Mouse (Mus musculus): ENCODE data around the gene Abt1.

The Abt1 gene

DNA sequence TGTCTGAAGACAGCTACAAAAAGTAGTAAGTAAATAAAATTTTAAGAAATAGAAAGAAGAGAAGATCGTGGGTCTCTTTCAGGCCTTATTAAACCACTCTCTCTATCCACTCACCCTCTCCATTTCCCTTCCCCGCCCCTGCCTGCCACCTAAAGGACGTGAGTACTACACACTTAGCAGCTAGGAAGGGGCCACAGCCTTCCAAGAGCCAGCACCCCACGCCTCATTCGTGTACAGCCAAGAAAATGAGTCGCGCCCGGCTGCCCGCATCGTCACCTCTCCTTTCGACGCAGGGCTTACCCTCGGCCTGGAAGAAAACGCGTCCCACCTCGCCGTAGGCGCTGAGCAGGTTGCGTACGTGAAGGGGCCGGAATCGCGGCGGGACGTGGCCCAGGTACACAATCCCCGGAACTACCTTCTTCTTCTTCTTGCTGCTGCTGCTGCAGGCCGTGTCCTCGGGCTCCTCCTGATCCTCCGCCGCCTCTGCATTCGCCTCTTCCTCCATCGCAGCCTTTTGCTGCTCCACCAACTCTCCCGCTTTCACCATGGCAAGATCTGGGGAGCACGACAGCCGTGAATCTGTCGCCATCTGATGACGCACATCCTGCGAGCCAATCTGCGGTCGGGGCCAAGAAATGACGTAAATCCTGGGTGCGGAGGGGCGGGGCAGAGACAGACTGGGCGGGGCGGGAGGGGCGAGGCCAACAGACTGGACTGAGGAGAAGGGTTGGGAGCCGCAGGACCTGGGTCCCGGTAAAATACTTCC, at the start of gene Abt1:
Abt1 (minus strand) TSS at position 581 of the 766 bp plus-strand sequence.
- DNase-seq (ENCODE audit: low spot score) = peak; percentile 98

DNA sequence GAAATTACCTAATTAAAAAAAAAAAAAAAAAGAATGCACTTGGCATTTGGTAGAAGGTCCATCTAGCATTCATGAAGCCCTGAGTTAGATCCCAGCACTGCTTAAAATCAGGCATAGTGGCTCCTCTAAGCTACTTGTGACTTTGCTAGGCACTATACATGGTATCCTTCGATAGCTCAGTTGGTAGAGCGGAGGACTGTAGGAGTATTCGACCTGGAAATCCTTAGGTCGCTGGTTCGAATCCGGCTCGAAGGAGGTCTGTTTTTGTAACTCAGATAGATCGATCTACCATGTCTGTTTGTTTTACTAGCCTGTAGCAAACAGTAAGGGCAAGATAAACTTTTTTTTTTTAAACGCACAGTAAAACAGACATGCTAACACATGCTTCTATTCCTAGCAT, 43.2 kb upstream of the Abt1 start:
- DNase-seq (ENCODE audit: low spot score) = peak; percentile 82

DNA sequence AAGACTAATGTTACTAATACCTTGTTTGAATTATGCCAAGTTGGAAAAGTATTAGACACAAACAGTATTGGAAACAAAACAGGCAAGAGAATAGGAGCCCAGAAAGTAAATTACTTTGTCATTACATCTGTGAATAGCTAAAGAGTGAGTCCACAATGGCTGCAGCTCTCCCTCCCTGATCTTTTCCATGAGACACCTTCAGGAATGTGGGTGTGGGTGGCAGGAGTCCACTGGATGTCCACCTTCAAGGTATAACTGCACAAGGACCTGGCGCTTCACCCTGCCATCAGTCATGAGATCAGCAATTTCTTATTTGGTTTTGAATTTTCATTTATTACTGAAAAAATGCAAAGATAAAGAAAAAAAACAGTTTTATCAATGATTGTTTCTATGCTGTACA, 42.6 kb upstream of the Abt1 start:
- no peak for DNase-seq (ENCODE audit: low spot score)

DNA sequence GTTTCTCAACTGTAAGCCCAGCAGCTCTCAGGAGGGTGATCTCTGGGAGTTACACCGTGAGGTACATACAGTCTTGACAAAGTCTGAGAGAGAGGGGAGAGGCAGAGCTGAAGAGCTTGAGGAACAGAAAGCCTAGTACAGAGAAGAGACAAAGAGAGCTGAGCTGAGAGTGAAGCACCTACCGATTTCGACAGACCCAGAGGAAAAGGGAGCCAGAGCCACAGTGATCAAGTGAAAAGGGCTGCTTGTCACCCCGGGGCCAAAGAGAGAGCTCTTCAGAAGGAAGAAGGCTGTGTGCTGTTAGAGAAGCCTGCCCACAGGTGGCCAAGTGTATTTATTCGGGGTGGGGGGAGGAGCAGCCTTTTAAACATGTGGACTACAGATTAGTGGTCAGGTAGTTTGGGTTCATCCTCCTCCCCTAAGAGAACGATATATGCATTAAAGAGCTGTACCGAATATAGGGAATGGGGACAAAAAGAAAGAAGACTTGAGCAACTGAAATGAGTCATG, 42.0 kb upstream of the Abt1 start, which contains the start of gene Btn1a1:
Btn1a1 (minus strand) TSS at position 302 of the 510 bp plus-strand sequence.
- DNase-seq (ENCODE audit: low spot score) = no peak

DNA sequence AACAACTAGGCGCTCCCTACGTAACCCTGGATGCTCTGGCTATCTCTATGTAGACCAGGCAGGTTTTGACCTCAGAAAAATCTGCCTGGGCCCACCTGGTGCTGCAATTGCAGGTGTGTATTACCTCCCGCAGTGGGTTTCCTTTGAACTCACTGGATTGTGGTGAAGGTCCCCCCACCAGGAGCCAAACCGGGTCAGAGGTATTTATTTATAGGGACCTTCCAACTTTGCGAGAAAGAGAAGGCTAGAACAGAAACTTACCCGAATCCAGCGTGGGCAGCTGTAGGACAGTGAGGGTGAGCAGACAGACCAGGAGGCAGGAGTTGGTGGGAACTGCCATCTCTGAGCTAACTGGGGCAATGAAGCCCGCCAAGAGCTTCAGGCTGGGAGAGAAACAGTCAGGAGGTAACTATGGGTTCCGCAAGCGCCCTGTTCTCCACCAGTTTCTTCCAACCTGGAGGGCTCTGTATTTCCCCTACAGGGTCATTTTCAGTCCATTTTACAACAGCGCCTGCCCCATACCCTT, 41.2 kb upstream of the Abt1 start:
- DNase-seq (ENCODE audit: low spot score) = no peak

DNA sequence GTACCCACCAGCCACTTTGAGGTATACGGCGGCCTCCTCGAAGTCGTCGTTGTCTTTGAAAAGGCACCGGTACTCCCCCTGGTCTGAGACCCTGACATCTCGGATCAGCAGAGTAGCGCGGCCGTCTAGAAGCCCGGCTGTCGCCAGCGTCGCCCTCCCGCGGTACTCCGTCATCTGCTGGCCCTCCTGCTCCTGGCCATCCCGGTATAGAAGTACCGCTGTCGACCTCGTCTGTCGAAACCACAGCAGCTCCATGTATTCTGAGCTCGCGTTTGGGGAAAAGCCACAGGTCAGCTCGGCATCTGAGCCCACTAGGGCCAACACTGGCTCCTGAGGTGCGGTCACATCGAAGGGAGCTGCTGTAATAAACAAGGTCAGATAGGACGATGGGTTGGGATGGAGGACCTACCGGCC, 40.6 kb upstream of the Abt1 start:
- peak; percentile 42 for DNase-seq (ENCODE audit: low spot score)

DNA sequence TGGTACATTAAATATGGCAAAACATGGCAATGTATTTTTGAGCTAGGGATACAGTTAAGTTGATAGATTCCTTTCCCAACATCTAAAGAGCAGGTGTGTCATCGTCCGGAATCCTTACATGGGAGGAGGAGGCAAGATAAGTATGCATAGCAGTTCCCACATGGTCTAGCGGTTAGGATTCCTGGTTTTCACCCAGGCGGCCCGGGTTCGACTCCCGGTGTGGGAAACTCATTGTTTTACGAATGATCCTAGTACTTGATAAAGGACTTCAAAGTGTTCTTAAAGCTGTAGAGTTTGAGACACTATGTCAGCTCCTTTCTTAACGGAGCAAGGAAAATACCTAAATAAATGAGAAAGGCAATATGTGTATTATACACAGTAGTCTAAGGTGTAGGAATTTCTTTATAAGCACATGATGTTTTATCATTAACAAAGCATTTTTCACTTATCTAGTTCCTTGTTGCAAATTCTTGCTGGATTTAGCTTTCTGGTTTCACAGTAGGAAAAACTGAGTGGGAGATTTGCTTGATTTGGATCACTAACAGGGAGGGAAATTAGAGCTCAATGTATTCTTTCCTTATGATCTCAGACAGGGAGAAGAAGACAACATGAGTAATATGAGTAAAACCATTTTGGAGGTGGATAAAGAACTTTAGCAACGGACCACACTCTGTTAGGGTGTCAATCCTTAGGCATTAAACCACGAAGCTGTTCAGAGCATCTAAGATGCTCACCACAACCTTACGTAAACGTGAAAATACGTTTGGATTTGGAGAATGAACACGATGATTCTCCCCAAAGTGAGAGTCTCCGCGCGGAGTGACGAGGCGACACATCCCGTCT, 39.9 kb upstream of the Abt1 start:
- DNase-seq (ENCODE audit: low spot score) = peak; percentile 84

DNA sequence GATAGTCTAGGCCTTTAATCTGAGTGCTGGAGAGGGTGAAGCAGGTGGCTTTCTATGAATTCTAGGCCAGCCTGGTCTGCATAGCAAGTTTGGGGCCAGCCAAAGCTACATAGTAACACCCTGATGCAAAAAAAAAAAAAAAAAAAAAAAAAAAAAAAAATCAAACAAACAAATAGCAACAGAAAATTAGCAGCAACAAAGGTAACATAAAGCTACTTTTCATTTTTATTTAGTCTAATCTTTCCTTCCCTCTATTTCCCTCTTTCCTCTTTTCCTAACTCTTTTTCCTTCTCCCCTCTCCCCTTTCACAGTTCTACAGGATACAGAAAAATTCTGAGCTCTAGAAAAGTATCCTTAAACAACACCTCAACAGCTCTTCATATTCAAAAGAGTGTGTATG, 39.0 kb upstream of the Abt1 start:
- no peak for DNase-seq (ENCODE audit: low spot score)

DNA sequence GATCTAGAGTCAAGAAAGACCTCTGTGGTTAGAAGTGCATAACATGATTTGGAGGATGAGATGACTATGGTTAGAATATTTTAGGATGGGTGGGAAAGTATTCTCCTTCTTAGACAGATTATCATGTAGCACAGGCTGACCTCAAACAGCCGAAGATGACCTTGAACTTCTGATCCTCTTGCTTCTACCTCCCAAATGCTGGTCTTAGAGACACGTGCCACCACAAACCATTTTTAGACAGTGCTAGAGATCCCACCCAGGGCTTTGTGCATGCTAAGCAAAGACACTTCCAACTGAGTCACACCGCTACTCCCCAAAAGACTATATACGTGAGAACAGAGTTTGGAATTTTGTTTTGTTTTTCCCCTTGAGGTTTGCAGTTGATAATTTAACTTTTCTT, 38.4 kb upstream of the Abt1 start:
- DNase-seq (ENCODE audit: low spot score) = no peak

DNA sequence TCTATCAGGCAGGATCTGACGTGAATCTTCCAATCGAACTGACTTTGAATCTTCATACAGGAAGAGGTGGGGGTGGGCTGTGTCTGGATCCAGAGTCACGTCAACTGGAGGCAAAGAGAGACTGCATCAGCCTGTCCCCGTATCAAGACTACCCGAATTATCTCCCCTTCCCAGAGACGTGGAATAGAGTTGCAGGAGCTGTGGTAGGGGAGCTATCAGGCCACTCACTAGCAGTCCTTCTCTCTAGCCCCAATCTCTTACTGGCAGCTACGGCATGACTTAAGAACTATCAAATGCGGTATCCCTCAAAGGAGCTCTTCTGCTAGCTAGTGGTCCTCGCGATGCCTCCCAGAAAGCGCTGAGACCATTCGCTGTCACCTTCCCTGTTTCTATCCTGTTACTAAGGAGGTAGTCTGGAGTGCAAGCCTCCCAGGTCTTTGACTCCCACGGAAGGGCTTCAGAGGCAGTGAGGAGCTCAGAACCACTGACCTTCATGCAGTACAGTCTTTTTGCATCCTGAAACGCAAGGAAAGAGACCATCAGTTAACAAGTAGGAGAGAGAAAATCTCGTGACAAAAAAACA, 35.7 kb upstream of the Abt1 start:
- DNase-seq (ENCODE audit: low spot score) = no peak

DNA sequence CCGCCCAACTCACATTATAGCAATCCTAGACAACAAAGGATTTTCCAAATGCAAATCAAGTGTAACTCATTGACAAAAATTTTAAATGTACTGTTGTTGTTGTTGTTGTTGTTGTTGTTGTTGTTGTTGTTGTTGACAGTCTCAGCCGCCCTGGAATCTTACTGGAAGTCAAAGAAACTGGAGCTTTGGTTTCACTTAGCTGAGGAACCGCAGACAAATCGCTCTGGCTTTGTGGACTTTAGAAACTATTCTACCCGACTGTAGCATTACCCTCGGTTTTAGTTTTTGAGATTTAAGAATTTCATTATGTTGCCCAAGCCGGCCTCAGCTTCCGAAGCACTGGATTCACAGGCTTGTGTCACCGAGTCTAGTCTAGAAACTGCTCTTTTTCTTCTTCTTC, 30.3 kb upstream of the Abt1 start:
- DNase-seq (ENCODE audit: low spot score) = no peak

DNA sequence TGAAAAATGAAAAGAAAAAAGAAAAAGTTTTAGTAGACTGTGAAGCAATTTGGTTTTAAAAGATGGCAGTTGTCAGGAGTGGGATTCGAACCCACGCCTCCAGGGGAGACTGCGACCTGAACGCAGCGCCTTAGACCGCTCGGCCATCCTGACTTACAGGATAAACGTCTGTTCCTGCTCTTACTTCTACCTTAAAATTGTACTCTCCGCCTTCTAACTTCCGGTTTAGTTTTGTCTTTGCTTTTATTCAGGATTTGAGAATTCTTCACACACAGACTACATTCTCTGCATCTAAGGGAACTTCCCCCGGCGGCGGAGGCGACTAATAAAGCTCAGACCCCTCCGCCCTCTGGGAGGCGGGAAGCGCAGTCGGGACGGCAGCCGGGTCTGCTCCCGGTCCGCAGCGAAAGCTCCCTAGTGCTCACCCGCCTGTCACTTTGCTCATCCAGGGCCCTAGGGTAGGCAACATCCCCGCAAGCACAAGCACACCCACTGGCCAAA, 29.7 kb upstream of the Abt1 start:
- DNase-seq (ENCODE audit: low spot score) = peak; percentile 87

DNA sequence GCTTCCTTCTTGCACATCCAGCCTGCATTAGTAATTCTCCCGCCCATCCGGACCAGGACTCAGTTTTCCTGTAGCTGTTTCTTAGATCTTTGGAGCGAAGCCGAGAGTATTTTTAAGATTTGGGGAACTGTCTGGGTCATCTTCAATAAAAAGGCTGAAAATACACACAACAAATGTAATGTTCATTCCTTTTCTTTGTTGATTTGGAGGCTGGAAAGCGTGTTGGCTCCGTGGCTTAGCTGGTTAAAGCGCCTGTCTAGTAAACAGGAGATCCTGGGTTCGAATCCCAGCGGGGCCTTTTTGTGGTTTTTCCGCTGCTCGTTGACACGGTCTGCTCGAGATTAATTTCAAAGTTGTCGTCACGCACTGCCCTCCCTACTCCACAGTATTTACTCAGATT, 26.7 kb upstream of the Abt1 start:
- DNase-seq (ENCODE audit: low spot score) = peak; percentile 92

DNA sequence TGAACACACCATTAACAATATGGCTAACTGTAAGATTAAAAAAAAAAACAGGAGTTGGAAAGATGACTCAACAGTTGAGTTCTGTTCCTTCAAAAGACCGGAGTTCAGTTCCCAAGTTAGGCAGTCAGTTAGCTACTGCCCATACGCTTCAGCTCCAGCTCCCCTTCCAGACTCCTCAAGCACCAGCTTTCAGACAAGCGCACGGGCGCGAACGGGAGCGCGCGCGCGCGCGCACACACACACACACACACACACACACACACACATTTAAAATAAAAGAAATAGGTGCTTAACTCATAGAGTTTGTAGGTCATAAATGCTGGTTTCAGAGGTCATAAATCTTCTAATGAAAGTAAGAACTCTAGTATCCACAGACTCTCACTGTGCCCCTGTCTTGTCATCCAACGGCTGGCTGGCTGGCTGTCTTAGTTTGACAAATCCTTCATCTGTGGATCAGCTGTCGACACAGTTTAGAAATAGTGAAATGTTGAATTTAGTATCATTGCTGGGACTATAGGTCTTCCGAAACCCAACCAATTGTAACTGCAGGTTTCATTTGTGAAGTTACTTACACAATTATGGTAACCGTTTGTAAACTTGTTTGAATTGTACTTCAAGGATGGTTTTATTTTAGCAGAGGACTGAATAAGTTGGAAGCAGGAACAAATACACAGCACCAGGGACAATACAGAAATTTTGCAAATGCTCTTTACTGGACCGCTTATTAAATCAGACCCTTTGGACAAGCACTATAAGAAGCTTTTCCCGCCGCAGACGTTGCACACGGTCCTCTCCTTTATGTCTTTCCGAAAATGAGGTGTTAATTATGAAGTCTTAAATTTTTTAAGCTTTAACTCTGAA, 25.8 kb upstream of the Abt1 start:
- DNase-seq (ENCODE audit: low spot score) = peak; percentile 78

DNA sequence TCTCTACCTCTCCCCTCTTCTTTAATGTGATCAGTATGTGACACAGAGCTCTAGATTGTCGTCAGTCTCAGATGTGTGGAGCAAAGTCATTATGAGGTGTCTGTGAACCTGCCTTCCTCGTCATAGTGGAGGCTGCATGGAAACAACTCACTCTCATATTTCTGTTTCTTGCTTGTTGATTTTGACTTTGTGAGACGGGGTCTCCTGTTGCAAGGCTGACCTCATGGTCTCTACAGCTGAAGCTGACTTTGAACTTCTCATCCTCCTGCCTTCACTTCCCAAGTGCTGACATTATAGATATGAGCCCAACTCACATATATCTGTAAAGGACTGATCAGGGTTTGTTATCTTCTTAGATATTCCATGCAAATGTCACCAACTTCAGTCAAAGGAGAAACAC, 25.1 kb upstream of the Abt1 start:
- no peak for DNase-seq (ENCODE audit: low spot score)

DNA sequence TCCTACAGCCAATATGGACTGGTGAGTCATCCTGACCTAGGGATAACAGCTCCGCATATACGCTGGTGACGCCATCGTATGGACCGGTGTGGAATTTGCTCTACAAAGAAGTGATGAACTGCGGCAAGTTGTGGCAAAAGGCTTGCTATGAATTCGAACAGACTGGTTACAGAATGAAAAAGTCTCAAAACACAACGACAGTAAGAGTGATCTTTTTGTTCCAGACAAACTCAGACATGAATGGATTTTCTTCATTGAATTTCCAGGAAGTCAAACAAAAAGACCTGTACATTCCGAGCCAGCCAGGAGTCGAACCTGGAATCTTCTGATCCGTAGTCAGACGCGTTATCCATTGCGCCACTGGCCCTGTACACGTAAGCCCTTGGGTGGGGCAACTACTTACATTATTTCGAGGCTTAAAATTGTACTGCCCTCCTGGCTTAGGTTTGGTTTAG, 22.9 kb upstream of the Abt1 start:
- peak; percentile 84 for DNase-seq (ENCODE audit: low spot score)

DNA sequence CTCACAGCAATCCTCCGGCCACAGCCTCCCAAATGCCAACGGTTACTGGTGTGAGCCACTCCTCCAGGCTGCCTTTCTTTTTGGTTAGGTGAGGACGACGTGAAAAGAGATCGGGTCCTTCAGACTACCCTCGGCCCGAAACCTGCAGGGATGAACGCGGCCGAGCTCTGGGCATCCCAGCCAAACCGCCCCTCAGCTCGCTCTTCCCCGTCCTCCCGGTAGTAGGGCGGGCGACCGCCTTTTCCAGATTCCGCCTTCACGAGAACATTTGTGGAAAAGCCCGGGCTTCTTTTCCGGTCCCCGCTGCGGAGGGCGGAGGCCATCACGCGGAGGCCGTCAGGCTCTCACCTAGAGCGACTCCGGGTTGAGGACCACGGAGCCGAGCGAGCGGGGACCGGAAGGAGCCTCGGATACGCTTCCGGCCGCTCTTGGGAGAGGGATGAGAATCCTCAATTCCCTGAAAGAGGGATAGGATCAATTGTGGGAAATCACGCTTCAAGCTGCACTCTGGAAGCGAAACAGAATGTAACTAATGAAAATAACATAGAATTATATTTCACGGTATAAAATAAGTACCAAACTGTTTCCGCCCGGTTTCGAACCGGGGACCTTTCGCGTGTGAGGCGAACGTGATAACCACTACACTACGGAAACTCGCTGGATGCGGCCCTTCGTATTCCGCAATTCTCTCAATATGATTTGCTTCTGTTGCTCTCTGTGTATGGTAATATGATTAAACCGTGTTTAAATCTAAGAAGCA, 22.1 kb upstream of the Abt1 start:
- peak; percentile 92 for DNase-seq (ENCODE audit: low spot score)

DNA sequence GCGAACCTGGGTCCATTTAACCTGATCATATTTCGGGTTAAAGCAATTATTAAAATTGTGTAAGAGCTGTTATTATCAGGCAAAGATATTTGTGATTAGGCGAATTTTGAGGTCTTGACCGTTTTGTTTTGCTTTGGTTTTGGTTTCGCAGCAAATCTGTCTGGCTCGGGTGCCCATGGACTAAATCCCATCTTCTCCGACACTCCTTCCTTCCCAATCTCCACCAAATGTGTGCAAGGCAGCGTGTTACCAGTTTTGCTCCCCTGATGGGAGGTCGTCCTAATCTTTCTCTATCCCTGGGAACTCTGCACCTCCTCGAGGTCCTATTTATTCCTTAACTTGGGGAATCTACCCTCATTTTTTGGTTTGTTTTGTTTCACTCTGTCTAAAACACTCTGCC, 21.5 kb upstream of the Abt1 start:
- no peak for DNase-seq (ENCODE audit: low spot score)

DNA sequence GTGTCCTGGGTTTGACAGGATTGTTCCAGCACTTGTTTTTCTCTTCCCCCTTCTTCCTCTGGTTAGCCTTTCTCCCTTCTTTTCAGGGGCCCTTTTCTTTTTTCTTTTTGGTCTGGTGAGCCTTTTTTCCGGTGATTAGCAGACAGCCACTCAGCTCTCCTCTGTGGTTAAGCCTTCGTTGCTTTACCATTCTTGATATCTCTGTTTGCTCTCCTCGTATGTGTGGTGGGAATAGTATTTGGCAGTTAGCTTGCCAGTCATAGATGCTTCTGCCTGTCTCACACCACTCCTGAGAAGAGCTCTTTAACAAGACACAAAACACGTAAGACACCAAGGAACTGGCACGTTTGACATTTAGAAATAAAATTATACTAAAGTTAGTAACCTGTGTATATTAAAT, 20.8 kb upstream of the Abt1 start:
- no peak for DNase-seq (ENCODE audit: low spot score)

DNA sequence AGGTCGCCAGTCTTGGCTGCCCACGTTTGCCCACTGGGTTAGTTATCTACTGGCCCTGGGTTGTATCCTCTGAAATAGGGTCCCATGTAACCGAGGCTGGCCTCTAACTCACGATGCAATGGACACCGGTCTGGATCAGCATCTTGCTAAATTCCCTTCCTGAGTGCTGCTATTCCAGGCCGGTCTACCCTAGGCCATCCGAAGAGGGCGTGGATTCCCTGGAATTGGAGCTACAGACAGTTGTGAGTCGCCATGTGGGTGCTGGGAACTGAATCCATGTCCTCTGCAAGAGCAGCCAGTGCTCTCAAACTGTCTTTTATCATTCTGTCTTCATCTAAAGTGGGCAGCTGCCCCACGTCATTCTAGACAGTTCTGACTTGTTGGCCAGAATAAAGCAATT, 16.2 kb upstream of the Abt1 start:
- no peak for DNase-seq (ENCODE audit: low spot score)
